Mouse (Mus musculus) C2C12 (cell line): ENCODE results near the gene Cox7a2l. TPM values are rescaled to one million over a fixed set of nuclear protein-coding genes. Genes with fewer than 3 reads are reported as not detected.

Experiments used
- H3K27me3 ChIP-seq: one replicate; pipeline ENCODE4 v1.6.1; 2011; ENCODE audit not compliant: control insufficient read depth, insufficient read depth, insufficient read length
- H3K36me3 ChIP-seq: one replicate; pipeline ENCODE4 v1.6.1; 2011; ENCODE audit not compliant: control insufficient read depth, insufficient read depth
- H3K4me3 ChIP-seq: one replicate; pipeline ENCODE4 v1.5.1; 2011; ENCODE audit warnings: mild to moderate bottlenecking, control low read depth; ENCODE audit not compliant: poor library complexity, insufficient read depth, severe bottlenecking
- H3K79me2 ChIP-seq: one replicate; pipeline ENCODE4 v1.6.1; 2011; ENCODE audit not compliant: control insufficient read depth, insufficient read depth
- H3K79me3 ChIP-seq: one replicate; pipeline ENCODE4 v1.6.1; 2011; ENCODE audit warnings: low read depth, control low read depth
- H3ac ChIP-seq: one replicate; pipeline ENCODE3; 2011; ENCODE audit warnings: low read depth; ENCODE audit not compliant: control insufficient read depth, insufficient read length
- CEBPB ChIP-seq: IDR thresholded peaks from one replicate; pipeline ENCODE4 v1.6.1; 2011; ENCODE audit warnings: low read depth, mild to moderate bottlenecking, control low read depth, moderate library complexity
- CTCF ChIP-seq: IDR thresholded peaks from one replicate; pipeline ENCODE4 v1.5.1; 2011; ENCODE audit not compliant: control insufficient read depth, insufficient read depth, insufficient read length
- FOSL1 ChIP-seq: IDR thresholded peaks from one replicate; pipeline ENCODE4 v1.8.0; 2011; ENCODE audit warnings: mild to moderate bottlenecking, low read length; ENCODE audit not compliant: poor library complexity, insufficient read depth, severe bottlenecking
- MAX ChIP-seq: IDR thresholded peaks from one replicate; pipeline ENCODE4 v1.6.1; 2011; ENCODE audit warnings: mild to moderate bottlenecking, control low read depth
- MYOD1 ChIP-seq: IDR thresholded peaks from one replicate; pipeline ENCODE4 v1.6.1; 2011; ENCODE audit warnings: low read depth; ENCODE audit not compliant: control insufficient read depth, insufficient read length
- MYOG ChIP-seq: IDR thresholded peaks from one replicate; pipeline ENCODE4 v1.6.1; 2011; ENCODE audit not compliant: control insufficient read depth, insufficient read length; ENCODE audit errors: extremely low read depth
- USF1 ChIP-seq: IDR thresholded peaks from one replicate; pipeline ENCODE4 v1.6.1; 2011; ENCODE audit warnings: low read depth, mild to moderate bottlenecking, control low read depth, moderate library complexity
- long read RNA-seq, 2 experiments: library from polyadenylated mRNA; unstranded; transcript quantifications; one replicate each; pipeline ENCODE4 v2.0.0; 2019 to 2020
- polyA plus RNA-seq: library from polyadenylated mRNA; unstranded; fragments of >200 nt; fragmentation: generic; extraction: Trizol; gene quantifications from one replicate; pipeline ENCODE4 v1.2.1, GENCODE M21; 2012; ENCODE audit warnings: missing spikeins

Cox7a2l gene
- polyA plus RNA-seq = 198 TPM
- long read RNA-seq, experiment 1, transcript Cox7a2l-201 (3 exons, 1,076 nt) = major isoform, 293 of 336 reads
- long read RNA-seq, experiment 1, transcript Cox7a2l-204 (2 exons, 903 nt) = minor isoform, 6 of 336 reads
- long read RNA-seq, experiment 1, partial matches to known transcripts = 28 of 336 reads
- long read RNA-seq, experiment 1, other reads (novel, unspliced or antisense) = 8 of 336 reads
- long read RNA-seq, experiment 2, transcript Cox7a2l-201 (3 exons, 1,076 nt) = major isoform, 140 of 144 reads
- long read RNA-seq, experiment 2, partial matches to known transcripts = 2 of 144 reads
- long read RNA-seq, experiment 2, other reads (novel, unspliced or antisense) = 2 of 144 reads

DNA sequence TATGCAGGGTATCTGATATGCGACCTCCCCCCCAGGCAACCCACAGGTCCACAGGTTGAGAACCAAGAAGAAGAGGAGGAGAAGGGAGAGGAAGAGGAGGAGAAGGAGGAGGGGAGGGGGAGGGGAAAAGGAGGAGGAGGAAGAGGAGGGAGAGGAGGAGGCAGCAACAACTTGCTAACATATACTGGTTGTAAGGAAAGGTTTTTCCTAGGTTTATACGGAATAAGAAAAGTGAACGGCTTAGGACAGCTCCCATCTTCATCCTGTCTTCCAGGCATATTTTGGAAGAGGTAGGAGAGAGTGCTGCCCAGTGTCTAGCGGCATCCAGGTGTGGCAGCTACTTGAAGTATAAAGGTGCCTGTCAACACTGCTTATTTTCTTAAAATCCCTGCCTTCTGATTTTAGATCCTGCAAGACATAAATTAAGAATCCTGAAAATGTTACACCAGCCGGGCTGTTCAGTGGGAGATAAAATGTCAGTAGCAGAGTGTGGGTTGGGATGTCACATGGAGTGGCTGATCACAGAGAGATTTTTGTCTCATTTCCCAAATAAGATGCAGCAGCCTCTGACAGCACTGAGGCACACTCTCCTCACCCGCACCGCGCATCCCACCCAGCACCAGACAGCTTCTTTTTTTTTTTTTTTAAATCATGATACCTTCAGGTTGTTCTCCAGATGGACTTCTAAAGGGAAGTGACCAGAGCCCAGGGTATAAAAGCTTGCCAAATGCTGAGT is at the start of gene Cox7a2l:
Gene Cox7a2l, minus strand, starts transcription at position 51 of the 736 bp plus-strand sequence.
- no peak for TF ChIP-seq MYOD1

DNA sequence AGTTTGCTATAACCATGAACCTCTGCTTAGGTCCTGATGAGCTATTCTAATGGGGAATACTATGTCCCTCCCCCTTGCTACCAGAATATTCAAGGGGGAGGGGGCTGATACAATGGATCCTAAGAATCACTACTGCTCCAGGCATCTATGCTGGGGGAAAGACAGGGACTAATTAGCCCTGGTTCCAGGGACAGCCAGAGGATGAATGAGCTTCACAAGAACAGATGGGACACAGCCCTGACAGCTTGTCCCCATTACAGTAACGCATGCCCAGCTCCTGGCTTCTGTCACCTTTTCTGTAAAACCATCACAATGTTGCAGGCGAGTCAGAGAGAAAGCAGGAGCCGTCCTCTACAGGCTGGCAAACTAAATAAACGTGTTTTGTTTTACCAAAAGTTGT is 48.4 kb upstream of the Cox7a2l start:
- H3K4me3 ChIP-seq = no peak overlapping the region
- no peaks in the 10 kb centered on the region for H3K27me3 ChIP-seq
- no peak overlapping the region for H3ac ChIP-seq
- no peaks in the 10 kb centered on the region for H3K79me2 ChIP-seq
- no peaks in the 10 kb centered on the region for H3K79me3 ChIP-seq
- no peaks in the 10 kb centered on the region for H3K36me3 ChIP-seq
- no peak for TF ChIP-seq CEBPB
- no peak for TF ChIP-seq MYOG
- no peak for TF ChIP-seq FOSL1
- TF ChIP-seq CTCF = no peak
- no peak for TF ChIP-seq USF1
- TF ChIP-seq MYOD1 = no peak
- TF ChIP-seq MAX = no peak

More for the DNA sequence above, at the start of gene Cox7a2l:
- Histone ChIP-seq H3ac (no peak within 1 kb of the TSS), H3K27me3 (peaks cover 9% of the 10 kb centered on the region), H3K36me3 (peaks cover 4% of the 10 kb centered on the region), H3K79me3 (peaks cover 16% of the 10 kb centered on the region), H3K79me2 (peaks cover 18% of the 10 kb centered on the region), H3K4me3 (no peak within 1 kb of the TSS)

DNA sequence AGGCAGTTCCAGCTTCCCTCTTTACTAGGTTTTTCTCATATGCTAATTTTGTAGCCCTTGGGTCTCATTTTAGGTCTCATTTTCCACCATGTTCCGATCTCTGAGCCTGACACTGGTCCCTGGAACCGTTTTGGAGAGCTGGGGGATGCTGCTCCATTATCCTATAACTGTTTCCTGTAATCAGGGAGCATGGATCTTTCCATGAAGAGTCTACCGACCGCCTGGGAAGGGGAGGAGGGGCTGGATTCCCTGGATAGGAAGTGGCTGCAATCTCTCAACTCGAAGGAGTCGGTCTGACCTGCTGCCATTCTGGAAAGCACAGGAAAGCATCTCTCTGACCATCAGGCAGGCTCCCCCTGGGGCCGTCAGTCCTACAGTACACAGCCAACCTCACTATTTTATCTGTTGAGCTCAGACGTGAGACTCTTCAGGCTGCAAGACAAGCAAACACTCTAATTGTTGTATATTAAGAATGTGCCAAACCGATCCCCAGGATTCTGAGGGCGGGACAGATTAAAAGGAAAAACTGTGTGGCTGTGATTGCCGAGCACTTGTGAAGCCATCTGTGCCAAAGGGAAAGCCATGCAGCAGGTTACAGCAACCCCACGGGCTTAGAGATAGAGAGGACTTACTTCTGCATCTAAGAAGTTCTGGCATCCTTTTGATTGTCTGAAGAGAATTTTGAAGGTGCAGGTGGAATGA is 47.1 kb upstream of the Cox7a2l start:
- H3K36me3 ChIP-seq = no peaks in the 10 kb centered on the region
- H3K79me3 ChIP-seq = no peaks in the 10 kb centered on the region
- H3ac ChIP-seq = no peak overlapping the region
- H3K79me2 ChIP-seq = no peaks in the 10 kb centered on the region
- H3K4me3 ChIP-seq = no peak overlapping the region
- no peaks in the 10 kb centered on the region for H3K27me3 ChIP-seq
- TF ChIP-seq MYOG (no peak), CEBPB (no peak), USF1 (no peak), MYOD1 (no peak)

DNA sequence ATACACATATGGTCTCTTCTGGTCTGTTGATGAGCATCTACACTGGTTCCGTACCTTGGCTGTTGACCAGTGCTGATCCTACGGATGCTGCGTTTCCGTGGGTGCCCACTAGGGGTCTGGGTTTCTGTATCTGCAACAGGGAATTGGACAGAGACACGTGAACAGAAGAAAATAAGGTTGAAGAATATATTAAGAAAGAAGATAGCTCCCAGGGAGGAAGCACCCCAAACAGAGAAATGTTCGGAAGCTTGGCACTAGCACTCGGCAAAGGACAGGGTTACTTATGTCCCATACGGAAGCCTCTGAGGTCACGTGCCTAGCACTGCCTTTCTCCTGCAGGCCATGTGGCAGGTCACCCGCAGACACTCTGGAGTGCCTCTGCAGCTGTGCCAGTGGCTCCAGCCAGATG is 46.6 kb upstream of the Cox7a2l start:
- no peaks in the 10 kb centered on the region for H3K27me3 ChIP-seq
- H3K79me3 ChIP-seq = no peaks in the 10 kb centered on the region
- H3ac ChIP-seq = no peak overlapping the region
- H3K79me2 ChIP-seq = no peaks in the 10 kb centered on the region
- no peaks in the 10 kb centered on the region for H3K36me3 ChIP-seq
- no peak for TF ChIP-seq CTCF
- TF ChIP-seq CEBPB = no peak
- no peak for TF ChIP-seq MAX
- no peak for TF ChIP-seq MYOG
- TF ChIP-seq USF1 = peak; percentile 62
- TF ChIP-seq MYOD1 = no peak
- no peak for TF ChIP-seq FOSL1
- no peak overlapping the region for H3K4me3 ChIP-seq

DNA sequence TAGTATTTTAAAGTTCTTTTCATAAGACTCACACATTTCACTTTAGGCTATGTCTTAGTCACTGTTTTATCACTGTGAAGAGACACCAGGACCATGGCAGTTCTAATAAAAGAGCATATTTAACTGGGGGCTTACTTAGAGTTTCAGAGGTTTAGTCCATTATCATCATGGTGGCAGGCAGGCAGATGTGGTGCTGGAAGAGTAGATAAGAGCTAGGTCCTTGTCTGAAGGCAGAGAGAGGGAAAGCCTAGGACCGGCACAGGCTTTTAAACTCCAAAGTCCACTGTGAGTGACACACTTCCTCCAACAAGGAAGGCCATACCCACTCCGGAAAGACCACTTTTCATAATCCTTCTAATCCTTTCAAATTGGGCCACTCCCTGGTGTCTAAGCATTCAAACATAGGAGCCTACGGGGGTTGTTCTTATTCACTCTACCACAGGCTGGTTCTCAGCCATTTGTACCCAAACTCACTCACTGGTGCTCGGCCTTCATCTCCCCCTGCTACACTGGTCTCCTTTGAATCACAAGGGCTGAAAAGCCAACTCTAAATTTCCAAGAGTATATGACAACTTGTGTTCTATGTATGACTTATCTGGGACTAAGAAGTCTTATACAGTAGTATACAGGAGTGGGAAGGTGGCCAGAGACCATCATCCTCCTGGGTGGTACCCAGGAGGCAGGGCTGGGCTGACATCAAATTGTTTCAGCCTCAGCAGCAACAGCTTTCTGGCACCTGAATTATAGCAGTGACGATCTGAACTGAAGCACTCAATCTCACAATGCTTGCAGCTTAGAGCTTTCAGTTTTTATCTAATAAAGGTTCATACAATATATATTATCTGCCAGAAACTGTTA is 45.3 kb upstream of the Cox7a2l start:
- H3K4me3 ChIP-seq = no peak overlapping the region
- H3K36me3 ChIP-seq = no peaks in the 10 kb centered on the region
- H3K79me2 ChIP-seq = no peaks in the 10 kb centered on the region
- no peaks in the 10 kb centered on the region for H3K27me3 ChIP-seq
- H3ac ChIP-seq = no peak overlapping the region
- TF ChIP-seq MYOD1 (no peak), FOSL1 (no peak), MYOG (no peak), USF1 (no peak), MAX (no peak), CEBPB (no peak), CTCF (no peak)
- no peaks in the 10 kb centered on the region for H3K79me3 ChIP-seq
